Mouse (Mus musculus): ENCODE measurements around the gene Lgals12.

Gene Lgals12

GRCm38 (mm10) chr19:7606801-7607689, at the start of gene Lgals12:
Lgals12 (minus strand) TSS chr19:7607193.
- in situ Hi-C loops (cut with MboI, MseI) = loop anchor here (10.0 kb wide), 1 partner anchor 352 kb away; no protein-coding TSS in a partner anchor

- in situ Hi-C loops (cut with MboI, MseI) = no loop called here
Observed at GRCm38 (mm10) chr19:7648913-7649666, 42.1 kb upstream of the Lgals12 start.

GRCm38 (mm10) chr19:7633786-7634185, 26.8 kb upstream of the Lgals12 start:
- in situ Hi-C loops (cut with MboI, MseI) = no loop called here

GRCm38 (mm10) chr19:7633021-7633420, 26.0 kb upstream of the Lgals12 start:
- in situ Hi-C loops (cut with MboI, MseI) = no loop called here

- in situ Hi-C loops (cut with MboI, MseI) = no loop called here
Observed at GRCm38 (mm10) chr19:7617696-7618095, 10.7 kb upstream of the Lgals12 start.

- in situ Hi-C loops (cut with MboI, MseI) = no loop called here
Observed at GRCm38 (mm10) chr19:7617085-7617484, 10.1 kb upstream of the Lgals12 start.

GRCm38 (mm10) chr19:7616231-7616930, 9.4 kb upstream of the Lgals12 start:
- in situ Hi-C loops (cut with MboI, MseI) = no loop called here

GRCm38 (mm10) chr19:7613151-7613550, 6.2 kb upstream of the Lgals12 start:
- in situ Hi-C loops (cut with MboI, MseI) = no loop called here

- in situ Hi-C loops (cut with MboI, MseI) = no loop called here
Observed at GRCm38 (mm10) chr19:7611942-7612757, 5.2 kb upstream of the Lgals12 start, which contains the start of gene Hrasls5. Hrasls5 (plus strand) TSS chr19:7612541.

GRCm38 (mm10) chr19:7607690-7608201, 753 bp upstream of the Lgals12 start:
- in situ Hi-C loops (cut with MboI, MseI) = loop anchor here (10.0 kb wide), 1 partner anchor 353 kb away; no protein-coding TSS in a partner anchor

GRCm38 (mm10) chr19:7605930-7606783, 836 bp downstream of the Lgals12 start:
- in situ Hi-C loops (cut with MboI, MseI) = loop anchor here (10.0 kb wide), 1 partner anchor 351 kb away; no protein-coding TSS in a partner anchor

GRCm38 (mm10) chr19:7605013-7605412, 2.0 kb downstream of the Lgals12 start:
- in situ Hi-C loops (cut with MboI, MseI) = loop anchor here (10.0 kb wide), 1 partner anchor 350 kb away; no protein-coding TSS in a partner anchor

- in situ Hi-C loops (cut with MboI, MseI) = loop anchor here (5.0 to 10.0 kb wide), 2 partner anchors 82 to 349 kb away; no protein-coding TSS in a partner anchor
Observed at GRCm38 (mm10) chr19:7604107-7604506, 2.9 kb downstream of the Lgals12 start.

GRCm38 (mm10) chr19:7601551-7601950, 5.4 kb downstream of the Lgals12 start:
- in situ Hi-C loops (cut with MboI, MseI) = loop anchor here (5.0 to 10.0 kb wide), 2 partner anchors 79 to 347 kb away; no protein-coding TSS in a partner anchor

- in situ Hi-C loops (cut with MboI, MseI) = no loop called here
Observed at GRCm38 (mm10) chr19:7598481-7598880, 8.5 kb downstream of the Lgals12 start.

- in situ Hi-C loops (cut with MboI, MseI) = no loop called here
Observed at GRCm38 (mm10) chr19:7595534-7595933, 11.5 kb downstream of the Lgals12 start.

GRCm38 (mm10) chr19:7592018-7592417, 15.0 kb downstream of the Lgals12 start:
- in situ Hi-C loops (cut with MboI, MseI) = no loop called here

- in situ Hi-C loops (cut with MboI, MseI) = no loop called here
Observed at GRCm38 (mm10) chr19:7590795-7591194, 16.2 kb downstream of the Lgals12 start.

- in situ Hi-C loops (cut with MboI, MseI) = no loop called here
Observed at GRCm38 (mm10) chr19:7585764-7586163, 21.2 kb downstream of the Lgals12 start.

All from regulatory T cell (primary cell).